ENCODE assay signal across 27 mouse cellular contexts in genomic region chr8:34726145-34726767, GRCm38 (mm10).
A peak's percentile ranks its signal among the peaks of the same experiment; 100 is the strongest.
DNase-seq lines count a peak whose midpoint lies in the region; ATAC-seq and TF ChIP-seq lines count a peak whose summit lies in the region.
"Had no signal": no experiment of that assay in that cellular context is flagged by ENCODE, and none has a peak within 500 bp of the region (broad histone marks: within the 10 kb centered on the region; RNA-seq: fewer than 3 reads in every experiment).

No protein-coding gene starts in this region.

- no peaks in the 10 kb centered on the region for H3K36me3 ChIP-seq in lung, embryonic 14.5 days (ENCODE audit: insufficient read depth)
- H3K36me3 ChIP-seq: embryonic facial prominence, embryonic 10.5 days; embryonic facial prominence, embryonic 13.5 days; forebrain, embryonic 10.5 days; heart, embryonic 13.5 days; hindbrain, embryonic 12.5 days; hindbrain, embryonic 15.5 days had no signal

- H3K4me2 ChIP-seq in lung, embryonic 14.5 days = no peak overlapping the region
- H3K4me2 ChIP-seq: embryonic facial prominence, embryonic 13.5 days; forebrain, embryonic 13.5 days; heart, embryonic 13.5 days; hindbrain, embryonic 12.5 days; hindbrain, embryonic 15.5 days had no signal

- H3K27ac ChIP-seq in lung, embryonic 14.5 days (ENCODE audit: low read depth) = no peak overlapping the region
- H3K27ac ChIP-seq: embryonic facial prominence, embryonic 10.5 days; embryonic facial prominence, embryonic 13.5 days; forebrain, embryonic 10.5 days; forebrain, embryonic 13.5 days; heart, embryonic 13.5 days; hindbrain, embryonic 12.5 days; hindbrain, embryonic 15.5 days had no signal

- no peak overlapping the region for H3K4me3 ChIP-seq in lung, embryonic 14.5 days (ENCODE audit: low read depth, low read length)
- H3K4me3 ChIP-seq: embryonic facial prominence, embryonic 10.5 days; embryonic facial prominence, embryonic 13.5 days; erythroblast, embryonic 14.5 days; forebrain, embryonic 10.5 days; forebrain, embryonic 13.5 days; heart, embryonic 13.5 days; hindbrain, embryonic 12.5 days; hindbrain, embryonic 15.5 days had no signal

- ATAC-seq in lung, embryonic 14.5 days (ENCODE audit: insufficient read depth) = no peak
- ATAC-seq: activated CD4-positive, CD25-positive, alpha-beta regulatory T cell, adult 4 months; forebrain, embryonic 13.5 days; forebrain, embryonic 16.5 days had no signal

- no peaks in the 10 kb centered on the region for H3K9me3 ChIP-seq in lung, embryonic 14.5 days (ENCODE audit: low read depth, low read length)
- H3K9me3 ChIP-seq: embryonic facial prominence, embryonic 10.5 days; embryonic facial prominence, embryonic 13.5 days; forebrain, embryonic 10.5 days; forebrain, embryonic 13.5 days; heart, embryonic 13.5 days; hindbrain, embryonic 12.5 days; hindbrain, embryonic 15.5 days had no signal

- WGBS in lung, embryonic 14.5 days = 43% methylated on average over 10 of the region's 10 CpGs

- peak; percentile 63 for DNase-seq in heart, adult 11 months
- DNase-seq in heart, adult 18-20 months = no peak
- peak; percentile 46 for DNase-seq in lung, embryonic 14.5 days
- DNase-seq in lung, postnatal 25 days (ENCODE audit: low spot score) = no peak
- peak; percentile 16 for DNase-seq in A20 (ENCODE audit: low read depth, low spot score)
- DNase-seq in testis, postnatal 10 days (ENCODE audit: low spot score) = no peak
- DNase-seq: adrenal gland, adult 8-10 months; adrenal gland, postnatal 25 days; B cell, adult 2 months; cerebellum, adult 11-12 months; cerebellum, adult 8-10 months; cerebellum, postnatal 10 days; cerebellum, postnatal 36 days; embryo, embryonic 11 days; gastrocnemius, postnatal 10 days; gastrocnemius, postnatal 36 days; heart, postnatal 14 days had no signal

- H3K27me3 ChIP-seq in lung, embryonic 14.5 days (ENCODE audit: insufficient read depth, low read length) = no peaks in the 10 kb centered on the region
- H3K27me3 ChIP-seq: forebrain, embryonic 13.5 days; heart, embryonic 13.5 days; hindbrain, embryonic 12.5 days; hindbrain, embryonic 15.5 days had no signal

- no peak for TF ChIP-seq CTCF in lung, embryonic 14.5 days (IDR thresholded peaks at IDR 0.05; ENCODE audit: low read depth)

- no peaks in the 10 kb centered on the region for H3K4me1 ChIP-seq in lung, embryonic 14.5 days (ENCODE audit: insufficient read depth)
- H3K4me1 ChIP-seq: embryonic facial prominence, embryonic 13.5 days; forebrain, embryonic 13.5 days; hindbrain, embryonic 15.5 days had no signal

- H3K9ac ChIP-seq in lung, embryonic 14.5 days = no peak overlapping the region
- H3K9ac ChIP-seq: embryonic facial prominence, embryonic 13.5 days; forebrain, embryonic 13.5 days; heart, embryonic 13.5 days; hindbrain, embryonic 12.5 days; hindbrain, embryonic 15.5 days had no signal

Comparison
In these comparisons a context has a peak if more than half of its experiments do, and no peak if none do; other contexts are left out.
1. DNase-seq: peak in heart, adult 11 months (single experiment), lung, embryonic 14.5 days (single experiment) and A20 (single experiment); none in heart, adult 18-20 months (0 of 2), lung, postnatal 25 days (single experiment) and testis, postnatal 10 days (single experiment).